Mouse (Mus musculus): Measurements from ENCODE around the gene Cpsf4l.
A peak's percentile ranks its signal among the peaks of the same experiment; 100 is the strongest.

Gene Cpsf4l

GRCm38 (mm10) chr11:113709731-113710256 is at the start of gene Cpsf4l:
Gene Cpsf4l, minus strand, starts transcription at chr11:113710017.
- no peak for DNase-seq

DNA sequence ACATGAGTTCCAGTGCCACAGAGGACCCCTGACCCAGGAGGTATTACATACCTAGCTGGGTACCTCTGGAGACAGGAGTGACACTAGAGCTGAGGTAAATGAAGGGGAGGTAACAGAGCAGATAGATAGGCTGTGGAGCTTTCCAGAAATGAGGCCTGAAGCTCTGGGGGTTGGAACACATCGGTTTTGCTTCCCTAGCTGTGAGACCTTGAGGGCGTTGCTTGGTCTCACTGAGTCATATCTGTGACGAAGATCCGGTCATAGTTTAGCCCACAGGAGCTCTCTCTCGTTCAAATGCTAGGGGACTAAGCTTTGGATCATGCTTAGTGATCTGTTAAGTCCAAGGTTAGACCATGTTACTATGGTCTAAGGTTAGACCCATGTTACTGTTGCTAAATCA is 49.0 kb upstream of the Cpsf4l start:
- DNase-seq = no peak

- DNase-seq = no peak
These were observed 46.8 kb upstream of the Cpsf4l start for GRCm38 (mm10) chr11:113756578-113756977.

GRCm38 (mm10) chr11:113755878-113756277 is 46.1 kb upstream of the Cpsf4l start:
- no peak for DNase-seq

DNA sequence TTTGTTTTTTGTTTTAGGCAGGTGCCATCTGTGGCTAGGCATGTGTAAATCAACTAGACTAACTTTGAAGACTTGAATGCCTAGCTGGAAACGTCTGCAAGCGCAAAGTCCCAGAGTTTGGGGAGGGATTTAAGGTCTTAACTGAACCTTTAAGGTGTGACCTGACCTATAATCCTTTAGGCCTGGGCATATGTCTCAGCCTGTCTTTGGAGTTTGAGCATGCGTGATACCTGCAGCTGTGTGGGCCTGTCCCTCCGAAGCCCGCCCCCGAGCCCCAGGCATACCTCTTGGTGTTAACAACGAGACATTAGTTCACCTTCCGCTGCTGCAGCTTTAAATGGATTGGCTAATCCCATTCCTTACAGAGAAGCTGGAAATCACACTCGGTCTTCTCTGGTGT is 45.0 kb upstream of the Cpsf4l start:
- no peak for DNase-seq

GRCm38 (mm10) chr11:113752685-113753430 is 43.0 kb upstream of the Cpsf4l start:
- DNase-seq = no peak

DNA sequence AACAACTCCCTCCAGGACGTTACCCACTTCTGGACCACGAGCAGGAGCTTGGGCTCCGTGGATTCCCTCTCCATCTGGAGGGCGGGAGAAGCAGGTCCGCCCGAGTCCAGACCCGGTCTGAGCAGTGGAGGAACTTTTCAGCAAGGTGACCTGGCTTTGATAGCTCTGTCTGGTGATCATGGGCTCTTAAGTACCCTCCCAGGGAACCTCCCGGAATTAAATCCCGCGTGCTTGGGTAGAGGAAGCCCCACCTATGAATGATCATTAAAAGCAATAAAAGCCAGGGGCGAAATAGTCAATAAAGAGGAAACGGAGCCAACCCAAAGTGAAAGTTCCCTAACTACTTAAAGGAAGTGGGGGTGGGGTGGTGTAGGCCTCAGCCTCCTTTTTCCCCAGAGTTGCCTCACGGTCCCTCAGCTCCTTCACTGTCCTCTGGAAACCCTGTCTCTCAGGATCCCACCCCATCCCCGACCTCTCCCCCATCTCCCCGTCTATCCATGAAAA is 42.4 kb upstream of the Cpsf4l start:
- no peak for DNase-seq

DNA sequence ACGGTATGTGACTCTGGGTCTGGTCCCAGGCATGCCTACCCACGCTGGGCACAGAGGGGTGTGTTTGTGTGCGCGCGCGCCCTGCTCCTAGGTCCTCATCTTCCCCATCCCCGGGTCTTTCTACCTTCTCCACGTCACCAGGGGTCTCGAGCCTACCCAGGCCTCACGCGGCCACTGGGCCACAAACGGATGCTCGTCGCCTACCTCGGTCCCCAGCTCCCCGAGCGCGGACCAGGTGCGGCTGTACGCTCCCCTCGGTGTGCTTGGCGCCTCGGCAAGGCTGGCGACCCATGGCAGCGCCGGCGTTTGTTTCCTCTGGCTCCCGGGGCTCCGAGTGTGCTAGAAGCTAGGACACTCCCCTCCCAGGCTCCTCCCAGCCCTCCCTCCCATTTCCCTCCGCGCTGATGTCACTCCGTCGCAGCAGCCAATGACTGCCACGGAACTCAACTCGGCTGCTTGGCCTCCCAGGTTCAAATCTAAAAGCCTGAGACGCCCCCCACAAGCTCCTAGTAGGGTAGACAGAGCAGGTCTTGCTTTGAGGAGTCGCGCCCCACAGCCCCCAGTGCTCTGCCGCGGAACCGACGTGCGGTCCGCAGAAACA is 41.8 kb upstream of the Cpsf4l start, which contains the start of gene Cdc42ep4:
Cdc42ep4 (minus strand) TSS at position 398 of the 601 bp plus-strand sequence.
- peak; percentile 76 for DNase-seq

DNA sequence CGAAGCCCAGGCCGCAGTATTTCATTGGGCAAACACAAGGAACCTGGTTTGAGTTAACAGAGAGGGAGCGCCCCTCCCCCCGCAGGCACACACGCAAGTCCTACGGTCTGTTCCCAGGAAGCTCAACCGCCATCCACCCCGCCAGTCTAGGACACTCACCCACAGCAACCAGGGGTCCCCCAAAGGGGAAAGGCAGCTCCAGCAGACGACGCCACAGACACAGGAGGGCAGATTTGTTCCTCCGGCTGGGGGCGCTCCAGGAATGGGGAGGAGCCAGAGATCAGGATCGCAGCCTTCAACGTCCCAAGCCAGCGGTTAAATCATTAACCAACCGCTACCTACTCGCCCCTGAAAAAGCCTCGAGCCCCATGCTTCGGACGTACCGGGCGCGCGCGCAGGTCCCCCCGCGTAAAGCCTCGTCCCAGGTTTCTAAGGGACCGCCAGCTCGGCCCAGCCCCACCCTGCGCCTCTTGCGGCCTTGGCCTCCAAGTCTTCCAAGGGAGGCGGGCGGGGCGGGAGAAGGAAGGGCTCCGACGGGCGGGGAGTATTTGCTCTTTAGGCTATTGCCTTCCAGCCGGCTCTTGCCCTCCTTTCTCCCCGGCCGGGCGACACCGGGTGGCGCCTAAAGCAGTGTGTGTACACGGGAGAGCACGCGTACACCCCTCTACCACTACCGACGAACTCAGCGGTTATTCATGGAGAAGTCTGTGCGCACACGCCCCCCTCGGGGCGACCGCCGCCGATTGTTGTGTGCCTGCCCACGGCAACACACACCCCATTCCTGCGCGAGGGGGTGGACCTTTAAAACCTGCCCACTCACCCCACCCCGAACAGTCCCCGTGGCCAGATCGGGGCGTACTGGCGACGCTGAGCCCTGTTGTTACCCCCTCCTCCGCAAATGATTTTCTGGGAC is 41.0 kb upstream of the Cpsf4l start:
- DNase-seq = peak; percentile 61

DNA sequence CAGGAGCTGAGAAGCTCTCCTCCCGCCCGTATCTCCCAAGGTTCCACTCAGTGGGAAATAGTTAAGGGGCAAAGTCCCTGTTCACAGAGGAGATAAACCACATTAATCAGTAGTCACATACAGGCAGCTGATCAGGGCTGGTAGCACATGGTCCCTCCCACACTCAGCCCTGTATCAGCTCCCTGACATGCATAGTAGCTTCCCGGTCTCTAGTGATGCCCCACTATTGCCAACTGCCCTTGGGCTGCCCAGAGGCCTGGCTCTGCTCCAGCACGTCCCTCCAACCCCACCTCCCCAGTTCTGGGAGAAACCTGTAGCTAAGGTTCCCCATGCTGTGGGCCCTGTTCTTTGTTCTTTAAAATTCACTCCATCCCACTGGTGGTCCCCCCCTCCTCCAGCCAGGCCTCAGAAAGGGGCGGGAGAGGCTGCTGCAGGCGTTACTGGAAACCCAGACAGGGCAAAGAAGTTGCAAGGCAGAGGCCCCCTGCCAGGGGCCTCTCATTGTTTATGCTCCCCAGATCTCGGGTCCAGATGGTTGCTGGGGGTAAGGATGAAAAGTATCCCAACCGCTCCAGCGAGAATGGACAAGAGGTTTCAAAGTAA is 40.0 kb upstream of the Cpsf4l start:
- DNase-seq = no peak

DNA sequence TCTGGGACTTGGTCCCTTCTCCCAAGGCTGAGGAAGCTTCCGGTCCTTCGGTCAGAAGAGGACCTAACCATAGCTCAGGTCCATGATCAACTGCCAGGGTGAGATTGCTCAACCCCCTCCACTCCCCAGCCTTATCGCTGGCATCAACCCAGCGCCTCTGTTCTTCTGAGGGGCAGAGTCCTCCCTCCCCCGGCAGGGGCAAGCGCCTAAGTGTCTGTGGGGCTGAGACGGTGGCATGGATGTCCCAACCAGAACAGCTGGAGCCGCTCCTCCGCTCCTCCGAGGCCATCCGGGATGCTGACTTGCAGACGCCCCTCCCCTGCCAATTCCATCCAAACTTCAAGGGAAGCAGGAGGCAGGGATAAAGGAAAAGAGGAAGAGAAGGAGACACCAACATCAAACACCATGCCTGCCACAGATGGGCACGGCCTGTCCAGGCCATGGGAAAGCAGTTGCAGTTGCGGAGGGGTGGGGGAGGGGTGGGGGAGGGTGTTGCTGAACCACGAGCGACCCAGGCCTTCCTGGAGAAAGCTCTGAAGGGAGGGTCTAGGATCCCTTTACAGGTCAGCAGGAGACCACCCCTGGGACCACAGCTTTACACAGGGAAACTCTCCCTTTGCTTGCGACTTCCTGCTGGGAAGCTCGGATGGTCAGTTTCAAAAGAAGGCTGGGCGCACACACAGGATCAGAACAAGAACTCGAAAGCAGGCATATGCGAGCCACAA is 39.1 kb upstream of the Cpsf4l start:
- no peak for DNase-seq

DNA sequence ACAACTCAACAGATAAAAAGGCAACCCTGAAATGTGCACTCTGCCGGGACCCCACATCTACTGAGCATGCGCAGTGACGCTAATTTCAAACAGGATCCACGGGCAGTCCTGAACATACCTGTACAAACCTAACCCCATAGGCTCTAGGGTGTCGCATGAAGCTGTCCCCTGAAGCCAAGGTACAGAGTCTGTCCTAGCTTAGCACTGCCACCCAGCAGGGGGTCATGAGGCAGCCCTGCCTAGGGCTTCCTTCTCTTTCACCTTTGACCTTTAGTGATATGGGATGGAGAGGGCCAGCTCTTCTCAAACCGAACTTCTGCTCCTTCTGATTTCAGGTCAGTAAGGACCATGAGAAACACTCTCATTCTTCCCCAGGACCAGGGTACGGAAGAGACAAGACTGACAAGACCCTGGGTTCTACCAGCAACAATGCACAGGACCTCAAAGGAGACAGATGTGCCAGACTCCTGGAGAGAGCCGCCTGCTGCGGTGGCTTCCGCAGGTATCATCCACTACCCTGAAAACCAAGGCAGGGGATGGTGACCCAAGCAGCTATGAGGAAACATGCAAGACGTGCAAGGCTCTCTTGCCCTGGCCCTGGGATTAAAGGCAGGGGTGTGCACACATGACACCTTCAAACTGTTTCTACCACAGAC is 38.0 kb upstream of the Cpsf4l start:
- no peak for DNase-seq

- no peak for DNase-seq
These were observed 37.2 kb upstream of the Cpsf4l start for GRCm38 (mm10) chr11:113747056-113747455.

DNA sequence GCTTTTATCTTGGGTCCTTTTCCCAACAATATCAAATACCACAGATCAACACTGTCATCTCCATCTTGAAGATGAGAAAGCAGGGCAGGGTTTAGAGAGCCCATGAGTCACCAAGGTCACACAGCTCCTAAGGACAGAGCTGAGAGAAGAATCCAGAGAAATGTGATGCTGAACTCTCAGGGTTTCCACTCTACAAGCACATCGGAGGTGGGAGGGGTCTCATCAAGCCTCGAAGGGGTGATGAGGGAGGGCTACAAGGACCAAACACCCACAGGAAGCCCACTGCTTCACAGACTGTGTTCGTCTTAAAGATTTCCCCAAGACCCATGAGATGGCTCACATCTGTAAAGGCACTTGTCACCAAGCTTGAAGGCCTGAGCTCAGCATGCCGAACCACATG is 36.1 kb upstream of the Cpsf4l start:
- DNase-seq = no peak

DNA sequence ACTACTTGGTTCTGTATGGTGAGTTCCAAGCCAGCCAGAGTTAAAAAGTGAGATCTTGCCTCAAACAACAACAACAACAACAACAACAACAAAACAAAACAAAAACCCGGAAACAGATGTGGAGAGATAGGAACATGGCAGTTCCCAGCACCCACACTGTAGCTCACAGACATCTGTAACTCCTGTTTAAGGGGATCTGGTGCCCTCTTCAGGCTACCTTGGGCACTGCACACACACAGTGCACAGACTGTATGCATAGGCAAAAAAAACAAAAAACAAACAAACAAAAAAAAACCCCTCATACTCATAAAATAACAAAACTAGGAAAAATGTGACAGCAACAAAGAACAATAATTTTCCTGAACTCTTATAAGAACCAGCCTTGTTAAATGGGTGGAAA is 33.2 kb upstream of the Cpsf4l start:
- no peak for DNase-seq

GRCm38 (mm10) chr11:113740100-113740499 is 30.3 kb upstream of the Cpsf4l start:
- no peak for DNase-seq

GRCm38 (mm10) chr11:113739213-113739612 is 29.4 kb upstream of the Cpsf4l start:
- no peak for DNase-seq

GRCm38 (mm10) chr11:113737912-113738311 is 28.1 kb upstream of the Cpsf4l start:
- no peak for DNase-seq

DNA sequence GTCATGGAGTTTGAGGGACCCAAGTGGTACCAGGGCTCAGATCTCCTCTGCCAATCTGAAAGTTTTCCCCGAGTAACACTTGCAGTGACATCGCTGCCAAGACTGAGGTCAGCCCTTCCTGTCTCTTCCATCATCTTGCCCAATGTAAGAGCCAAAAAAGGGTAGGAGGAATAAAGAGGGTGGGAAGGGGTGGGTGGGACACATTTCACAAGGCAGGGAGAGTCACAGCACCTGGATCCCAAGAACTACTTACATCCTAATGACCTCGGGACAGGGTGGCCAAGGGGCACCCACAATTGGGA is 27.7 kb upstream of the Cpsf4l start:
- DNase-seq = no peak

DNA sequence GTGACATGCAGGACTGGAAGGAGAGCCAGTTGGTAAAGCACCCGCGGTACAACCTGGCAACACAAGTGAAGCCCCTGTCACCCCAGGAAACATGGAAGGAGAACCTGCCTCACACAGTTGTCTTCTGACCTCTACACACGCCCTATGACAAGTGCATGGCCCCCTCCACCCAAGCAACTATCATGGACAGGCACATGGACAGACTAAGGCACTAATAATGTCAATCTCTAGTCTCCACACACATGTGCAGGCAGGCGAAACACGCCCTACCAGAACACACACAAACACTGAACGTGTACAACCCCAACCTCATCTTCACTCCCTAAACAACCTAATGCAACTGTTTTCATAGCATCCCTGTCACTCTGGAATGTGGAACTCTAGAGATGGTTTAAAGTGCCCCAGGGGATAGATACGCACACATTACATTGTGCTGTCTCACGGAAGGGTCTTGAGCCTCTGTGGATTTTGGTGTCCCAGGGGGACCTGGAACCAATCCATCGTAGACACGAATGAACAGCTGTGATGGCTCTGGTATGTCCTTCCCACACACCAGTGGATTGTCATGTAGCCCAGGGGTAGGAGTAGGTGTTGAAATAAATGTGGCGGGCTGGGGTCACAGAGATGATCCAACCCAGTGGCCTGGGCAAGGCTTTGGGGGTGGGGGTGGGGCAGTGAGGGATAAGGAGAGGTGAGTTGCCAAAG is 27.2 kb upstream of the Cpsf4l start:
- DNase-seq = no peak

DNA sequence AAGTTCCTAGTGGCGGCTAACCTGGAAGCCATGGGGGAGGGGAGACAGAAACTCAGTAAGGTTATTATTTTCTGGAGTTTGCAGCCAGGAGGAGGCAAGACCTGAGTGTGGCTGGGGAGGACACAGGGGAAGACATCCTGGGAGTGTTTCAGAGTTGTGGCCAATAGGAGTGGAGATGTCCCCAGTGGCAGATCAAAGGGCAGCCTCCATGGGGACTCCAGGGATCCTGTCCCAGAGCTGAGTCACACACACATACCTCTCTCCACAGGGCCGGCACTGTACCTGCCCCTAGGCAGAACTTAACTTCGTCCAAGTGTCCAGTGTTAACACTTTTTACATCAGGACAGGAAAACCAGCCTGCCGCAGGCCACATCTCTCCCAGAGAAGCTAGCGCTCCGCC is 25.3 kb upstream of the Cpsf4l start:
- no peak for DNase-seq

All from right cerebral cortex, postnatal 14 days (tissue).